Mouse (Mus musculus) ES-E14 (cell line): ENCODE measurements around the gene Abhd5.

Experiments used
- HCFC1 ChIP-seq: IDR thresholded peaks from 2 replicates; pipeline ENCODE4 v1.6.1; 2012; ENCODE audit warnings: low read length, inconsistent platforms, borderline replicate concordance; ENCODE audit not compliant: insufficient read depth
- ZC3H11A ChIP-seq: IDR thresholded peaks from 2 replicates; pipeline ENCODE4 v1.6.1; 2012; ENCODE audit warnings: low read depth, mild to moderate bottlenecking, inconsistent platforms, low read length, borderline replicate concordance
- ZNF384 ChIP-seq: IDR thresholded peaks from 2 replicates; pipeline ENCODE4 v1.6.1; 2012; ENCODE audit warnings: low read depth, low read length, inconsistent platforms

- TF ChIP-seq HCFC1 (no peak), ZNF384 (no peak), ZC3H11A (no peak)
Measured at GRCm38 (mm10) chr9:122345291-122345690, 6.1 kb upstream of the Abhd5 start.
